Mouse (Mus musculus) G1E (cell line): ENCODE measurements around the gene Ccdc122.

Experiments used
- GATA1 ChIP-seq: IDR thresholded peaks from 2 replicates; pipeline ENCODE4 v1.6.1; 2012; ENCODE audit warnings: borderline replicate concordance, low read length, inconsistent platforms, mixed read lengths
- POLR2AphosphoS5 ChIP-seq: IDR thresholded peaks from 2 replicates; pipeline ENCODE4 v1.6.1; 2012; ENCODE audit warnings: low read depth, low read length, inconsistent platforms; ENCODE audit not compliant: insufficient replicate concordance

- TF ChIP-seq GATA1 (no peak), POLR2AphosphoS5 (no peak)
Observed at GRCm38 (mm10) chr14:77005566-77005965, 31.0 kb upstream of the Ccdc122 start.
